Mouse (Mus musculus) G1E (cell line): ENCODE measurements around the gene Sbf2. TPM values are rescaled to one million over a fixed set of nuclear protein-coding genes. Genes with fewer than 3 reads are reported as not detected.

Experiments
- ATAC-seq: 2 replicates; pipeline ENCODE4 v1.8.0; 2016; ENCODE audit warnings: mild to moderate bottlenecking; ENCODE audit not compliant: insufficient number of reproducible peaks, poor library complexity, low FRiP score, severe bottlenecking; ENCODE audit errors: extremely low read depth
- DNase-seq: peaks from one replicate; pipeline ENCODE4 v3.0.0; 2012; ENCODE audit warnings: low spot score
- H3K27me3 ChIP-seq: 2 replicates; pipeline ENCODE4 v1.6.1; 2012; ENCODE audit warnings: mild to moderate bottlenecking, low read length, inconsistent platforms; ENCODE audit not compliant: insufficient read depth
- H3K36me3 ChIP-seq: replicated peaks from 2 replicates; pipeline ENCODE3; 2012; ENCODE audit warnings: mild to moderate bottlenecking, inconsistent platforms
- H3K4me1 ChIP-seq: 2 replicates; pipeline ENCODE4 v1.6.1; 2012; ENCODE audit warnings: low read depth, low read length, inconsistent platforms, mixed read lengths; ENCODE audit not compliant: insufficient read depth
- H3K4me3 ChIP-seq: 2 replicates; pipeline ENCODE4 v1.5.1; 2012; ENCODE audit warnings: low read depth, mild to moderate bottlenecking, inconsistent platforms, low read length, moderate library complexity, mixed read lengths
- H3K9me3 ChIP-seq: replicated peaks from 2 replicates; pipeline ENCODE4 v1.6.1; 2012; ENCODE audit warnings: inconsistent platforms
- CTCF ChIP-seq: IDR thresholded peaks from 2 replicates; pipeline ENCODE4 v1.5.1; 2012; ENCODE audit warnings: low read depth, low read length, inconsistent platforms, mixed read lengths
- GATA1 ChIP-seq: IDR thresholded peaks from 2 replicates; pipeline ENCODE4 v1.6.1; 2012; ENCODE audit warnings: borderline replicate concordance, low read length, inconsistent platforms, mixed read lengths
- GATA2 ChIP-seq: IDR thresholded peaks from 2 replicates; pipeline ENCODE4 v1.6.1; 2012; ENCODE audit warnings: low read depth, low read length, inconsistent platforms, borderline replicate concordance
- POLR2AphosphoS5 ChIP-seq: IDR thresholded peaks from 2 replicates; pipeline ENCODE4 v1.6.1; 2012; ENCODE audit warnings: low read depth, low read length, inconsistent platforms; ENCODE audit not compliant: insufficient replicate concordance
- TAL1 ChIP-seq: conservative IDR thresholded peaks from 2 replicates; pipeline ENCODE4 v1.6.1; 2012; ENCODE audit warnings: low read depth, low read length, inconsistent platforms, mixed read lengths
- polyA plus RNA-seq: library from polyadenylated mRNA; stranded (reverse); fragments of >175 nt; gene quantifications from 2 replicates; pipeline ENCODE4 v1.2.3, GENCODE M21; 2012
- total RNA-seq, 2 experiments: library from RNA; stranded (forward) in 1 of 2; stranded (reverse) in 1 of 2; fragments of 200-1000 nt in 1 of 2; fragments of >200 nt in 1 of 2; fragmentation: Nextera tagmentation in 1 of 2; gene quantifications; 2 replicates each; pipeline ENCODE4 v1.2.3; 2014 to 2017

Gene Sbf2
- total and polyA plus RNA-seq, 3 experiments: 0.49 TPM; not detected in 2

DNA sequence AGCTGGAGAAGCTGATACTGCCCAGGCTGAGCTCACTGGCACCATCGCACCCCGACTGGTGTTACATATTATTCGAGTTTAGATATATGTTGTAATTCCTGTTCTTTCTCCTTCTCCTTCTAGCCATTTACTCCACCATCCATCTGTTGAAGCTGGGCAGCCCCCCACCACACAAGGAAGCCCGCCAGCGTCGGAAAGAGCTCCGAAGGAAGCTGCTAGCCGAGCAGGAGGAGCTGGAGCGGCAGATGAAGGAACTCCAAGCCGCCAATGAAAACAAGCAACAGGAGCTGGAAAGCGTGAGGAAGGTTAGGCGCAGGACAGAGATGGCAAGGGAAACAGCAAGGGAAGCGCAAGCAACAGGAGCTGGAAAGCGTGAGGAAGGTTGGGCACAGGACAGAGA lies 344.9 kb downstream of the Sbf2 start:
- H3K4me3 ChIP-seq: no peak overlapping the region
- ATAC-seq: no peak
- TF ChIP-seq TAL1 (no peak), CTCF (no peak), GATA2 (no peak), POLR2AphosphoS5 (no peak), GATA1 (no peak)

DNA sequence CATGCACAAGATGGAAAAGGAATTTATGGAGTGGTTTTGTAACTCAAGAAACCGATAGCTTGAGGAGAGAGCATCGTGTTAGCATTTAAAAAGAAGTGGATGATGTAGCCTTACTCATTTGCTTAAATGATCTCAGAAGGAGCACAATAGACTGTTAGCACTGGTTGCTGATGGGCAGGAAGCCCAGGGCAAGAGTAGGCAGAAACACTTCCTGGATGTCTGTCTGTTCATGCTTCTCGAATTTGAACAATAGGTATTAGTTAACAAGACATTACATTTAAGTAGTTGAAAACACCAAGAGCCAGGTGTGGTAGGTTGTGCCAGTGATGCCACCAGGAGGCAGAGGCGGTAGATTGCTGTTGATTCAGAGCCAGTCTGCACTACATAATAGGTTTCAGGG lies 346.2 kb downstream of the Sbf2 start:
- Histone ChIP-seq H3K4me3 (no peak overlapping the region), H3K9me3 (no peaks in the 10 kb centered on the region), H3K4me1 (peaks cover 25% of the 10 kb centered on the region), H3K27me3 (no peaks in the 10 kb centered on the region), H3K36me3 (peaks cover 76% of the 10 kb centered on the region)
- ATAC-seq (no peak), DNase-seq (no peak)
- no peak for TF ChIP-seq CTCF
- TF ChIP-seq POLR2AphosphoS5: no peak
- no peak for TF ChIP-seq GATA2
- TF ChIP-seq GATA1: no peak
- no peak for TF ChIP-seq TAL1

More for the DNA sequence above, 344.9 kb downstream of the Sbf2 start:
- Histone ChIP-seq H3K36me3 (peaks cover 86% of the 10 kb centered on the region), H3K4me1 (peaks cover 25% of the 10 kb centered on the region), H3K9me3 (no peaks in the 10 kb centered on the region), H3K27me3 (no peaks in the 10 kb centered on the region)
- no peak for DNase-seq

GRCm38 (mm10) chr7:110267994-110268393 lies 346.7 kb downstream of the Sbf2 start:
- Histone ChIP-seq H3K27me3 (no peaks in the 10 kb centered on the region), H3K4me3 (no peak overlapping the region), H3K9me3 (no peaks in the 10 kb centered on the region), H3K36me3 (peaks cover 75% of the 10 kb centered on the region), H3K4me1 (peaks cover 26% of the 10 kb centered on the region)
- no peak for TF ChIP-seq POLR2AphosphoS5
- TF ChIP-seq GATA1: no peak
- TF ChIP-seq GATA2: no peak
- no peak for TF ChIP-seq CTCF
- TF ChIP-seq TAL1: no peak
- DNase-seq: no peak
- no peak for ATAC-seq

DNA sequence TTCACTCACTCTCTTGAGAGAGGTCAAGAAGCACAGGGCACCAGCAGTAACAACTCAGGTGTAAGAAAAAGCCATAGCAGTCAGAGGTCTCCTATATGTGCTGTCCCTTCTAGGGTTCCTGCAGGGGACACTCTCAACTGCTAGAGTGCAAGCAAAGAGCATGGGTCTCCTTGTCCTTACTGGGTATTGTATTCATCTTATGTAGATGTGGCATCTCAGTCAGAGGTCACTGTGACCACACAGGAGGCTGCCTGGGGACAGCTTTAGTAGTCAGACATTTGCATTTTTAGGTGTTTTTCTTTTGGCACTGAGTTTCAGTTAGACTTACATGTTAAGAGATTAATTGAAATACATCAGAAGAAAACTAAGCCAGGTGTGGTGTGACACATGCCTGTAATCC lies 347.7 kb downstream of the Sbf2 start:
- H3K4me3 ChIP-seq: no peak overlapping the region
- ATAC-seq: no peak
- H3K36me3 ChIP-seq: peaks cover 71% of the 10 kb centered on the region
- no peaks in the 10 kb centered on the region for H3K9me3 ChIP-seq
- no peaks in the 10 kb centered on the region for H3K27me3 ChIP-seq
- peaks cover 27% of the 10 kb centered on the region for H3K4me1 ChIP-seq
- no peak for DNase-seq
- TF ChIP-seq GATA2 (no peak), POLR2AphosphoS5 (no peak), CTCF (no peak), TAL1 (no peak), GATA1 (no peak)

DNA sequence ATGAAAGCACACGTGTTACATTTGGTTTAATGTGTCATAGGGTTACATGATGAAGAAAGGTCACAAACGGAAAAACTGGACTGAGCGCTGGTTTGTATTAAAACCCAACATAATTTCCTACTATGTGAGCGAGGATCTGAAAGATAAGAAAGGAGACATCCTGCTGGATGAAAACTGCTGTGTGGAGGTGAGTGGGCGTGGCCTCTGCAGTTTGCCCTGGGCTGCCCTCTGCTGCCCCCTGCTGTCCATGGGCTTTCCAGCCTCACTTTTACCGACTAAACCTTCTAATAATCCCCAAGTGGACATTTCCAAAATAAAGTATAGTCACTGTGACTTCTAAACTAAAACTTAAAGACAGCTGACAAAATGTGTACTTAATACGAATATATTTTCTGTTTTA lies 348.9 kb downstream of the Sbf2 start:
- Histone ChIP-seq H3K9me3 (no peaks in the 10 kb centered on the region), H3K4me3 (no peak overlapping the region), H3K27me3 (no peaks in the 10 kb centered on the region), H3K36me3 (peaks cover 72% of the 10 kb centered on the region), H3K4me1 (peaks cover 23% of the 10 kb centered on the region)
- ATAC-seq (0 out of 2 replicates have a peak, but pooled peaks have one; percentile 36), DNase-seq (peak; percentile 57)
- TF ChIP-seq CTCF: peak; percentile 86
- TF ChIP-seq TAL1: no peak

GRCm38 (mm10) chr7:110263474-110263873 lies 351.2 kb downstream of the Sbf2 start:
- DNase-seq (no peak), ATAC-seq (no peak)
- H3K4me3 ChIP-seq: no peak overlapping the region
- H3K27me3 ChIP-seq: no peaks in the 10 kb centered on the region
- TF ChIP-seq CTCF (no peak), GATA2 (no peak), POLR2AphosphoS5 (no peak), GATA1 (no peak), TAL1 (no peak)
- no peaks in the 10 kb centered on the region for H3K9me3 ChIP-seq
- H3K4me1 ChIP-seq: peaks cover 15% of the 10 kb centered on the region
- H3K36me3 ChIP-seq: peaks cover 66% of the 10 kb centered on the region

- no peak for TF ChIP-seq TAL1
- TF ChIP-seq CTCF: no peak
- no peak for TF ChIP-seq GATA1
- H3K4me1 ChIP-seq: peaks cover 21% of the 10 kb centered on the region
- no peaks in the 10 kb centered on the region for H3K9me3 ChIP-seq
- H3K36me3 ChIP-seq: peaks cover 68% of the 10 kb centered on the region
- DNase-seq (no peak), ATAC-seq (no peak)
- no peaks in the 10 kb centered on the region for H3K27me3 ChIP-seq
- no peak overlapping the region for H3K4me3 ChIP-seq
Observed at GRCm38 (mm10) chr7:110262661-110263060, 352.1 kb downstream of the Sbf2 start.
